Mouse (Mus musculus): ENCODE measurements around the gene Tmem232.
A peak's percentile ranks its signal among the peaks of the same experiment; 100 is the strongest.
"Not testable (repeated sequence)": the region's sequence is repeated elsewhere in the genome, so short reads cannot be mapped to it uniquely, and the experiment has no call there.

The Tmem232 gene

GRCm38 (mm10) chr17:65540441-65541272 is at the start of gene Tmem232:
Gene Tmem232 (minus strand): TSS chr17:65540782.
- no peak for DNase-seq

- no peak for DNase-seq
Observed at GRCm38 (mm10) chr17:65586892-65587291, 46.3 kb upstream of the Tmem232 start.

GRCm38 (mm10) chr17:65581440-65581839 is 40.9 kb upstream of the Tmem232 start:
- no peak for DNase-seq

GRCm38 (mm10) chr17:65579766-65580165 is 39.2 kb upstream of the Tmem232 start:
- DNase-seq, result no peak

- DNase-seq, result no peak
Observed at GRCm38 (mm10) chr17:65575339-65575738, 34.8 kb upstream of the Tmem232 start.

- no peak for DNase-seq
Observed at GRCm38 (mm10) chr17:65574850-65575249, 34.3 kb upstream of the Tmem232 start.

GRCm38 (mm10) chr17:65571866-65572265 is 31.3 kb upstream of the Tmem232 start:
- DNase-seq, result no peak

- no peak for DNase-seq
Observed at GRCm38 (mm10) chr17:65571466-65571865, 30.9 kb upstream of the Tmem232 start.

GRCm38 (mm10) chr17:65564189-65564588 is 23.6 kb upstream of the Tmem232 start:
- no peak for DNase-seq

- no peak for DNase-seq
Observed at GRCm38 (mm10) chr17:65563345-65563744, 22.8 kb upstream of the Tmem232 start.

- peak in 1 of 2 experiments; percentile 25 for DNase-seq
Observed at GRCm38 (mm10) chr17:65562761-65563160, 22.2 kb upstream of the Tmem232 start.

- DNase-seq, result no peak
Observed at GRCm38 (mm10) chr17:65561361-65562015, 20.9 kb upstream of the Tmem232 start.

GRCm38 (mm10) chr17:65559273-65559672 is 18.7 kb upstream of the Tmem232 start:
- DNase-seq, result peak; percentile 35 to 48

GRCm38 (mm10) chr17:65558788-65559187 is 18.2 kb upstream of the Tmem232 start:
- no peak for DNase-seq

- peak; percentile 17 to 37 for DNase-seq
Observed at GRCm38 (mm10) chr17:65558217-65558616, 17.6 kb upstream of the Tmem232 start.

- DNase-seq, result no peak
Observed at GRCm38 (mm10) chr17:65557212-65557611, 16.6 kb upstream of the Tmem232 start.

- DNase-seq, result no peak
Observed at GRCm38 (mm10) chr17:65556798-65557197, 16.2 kb upstream of the Tmem232 start.

GRCm38 (mm10) chr17:65552426-65552997 is 11.9 kb upstream of the Tmem232 start:
- DNase-seq, result no peak

- no peak for DNase-seq
Observed at GRCm38 (mm10) chr17:65550357-65550756, 9.8 kb upstream of the Tmem232 start.

- DNase-seq, result no peak
Observed at GRCm38 (mm10) chr17:65548698-65549365, 8.2 kb upstream of the Tmem232 start.

- DNase-seq, result not testable (repeated sequence)
Observed at GRCm38 (mm10) chr17:65546221-65546620, 5.6 kb upstream of the Tmem232 start.

GRCm38 (mm10) chr17:65536156-65536555 is 4.4 kb downstream of the Tmem232 start:
- peak; percentile 22 to 32 for DNase-seq

- not testable (repeated sequence) for DNase-seq
Observed at GRCm38 (mm10) chr17:65532381-65532780, 8.2 kb downstream of the Tmem232 start.
